In genomic region chr8:90496658-90497163, GRCm38 (mm10) we compare ENCODE assay signal across 8 mouse cellular contexts.
A peak's percentile ranks its signal among the peaks of the same experiment; 100 is the strongest.
DNase-seq lines count a peak whose midpoint lies in the region; ATAC-seq and TF ChIP-seq lines count a peak whose summit lies in the region.

No protein-coding gene starts in this region.

- DNase-seq in left cerebral cortex, adult 2 months (ENCODE audit: extremely low spot score in 1 of 2, low spot score in 2 of 2): peak in 1 of 2 experiments; percentile 41
- no peak for DNase-seq in left cerebral cortex, adult 18-20 months (ENCODE audit: low spot score in 2 of 2)
- DNase-seq in embryo, embryonic 11.5 days (ENCODE audit: low read depth, low spot score): peak; percentile 66
- DNase-seq in right cerebral cortex, postnatal 4 days: peak; percentile 73
- no peak for DNase-seq in cerebellum, adult 8-10 months
- no peak for DNase-seq in urinary bladder, postnatal 36 days (ENCODE audit: low spot score in 2 of 2)

- H3K27ac ChIP-seq in left cerebral cortex, adult 2 months: peak overlapping the region; percentile 7; the same call in 1 of the 2 replicates
- H3K27ac ChIP-seq in heart, embryonic 16.5 days (ENCODE audit: low read length): no peak overlapping the region
- H3K27ac ChIP-seq in limb, embryonic 12.5 days: peak overlapping the region; percentile 67; the same call in 1 of the 2 replicates

- H3K36me3 ChIP-seq in heart, embryonic 16.5 days (ENCODE audit: control insufficient read depth, insufficient read depth): no peaks in the 10 kb centered on the region
- no peaks in the 10 kb centered on the region for H3K36me3 ChIP-seq in limb, embryonic 12.5 days

- no peaks in the 10 kb centered on the region for H3K9me3 ChIP-seq in heart, embryonic 16.5 days (replicated peaks; ENCODE audit: control insufficient read depth, low read length)
- no peaks in the 10 kb centered on the region for H3K9me3 ChIP-seq in limb, embryonic 12.5 days

- 0 out of 2 replicates have a peak overlapping the region, but pooled peaks have one; percentile 9 for H3K4me3 ChIP-seq in left cerebral cortex, adult 2 months
- peak overlapping the region; percentile 36 for H3K4me3 ChIP-seq in heart, embryonic 16.5 days (ENCODE audit: low read length)
- H3K4me3 ChIP-seq in limb, embryonic 12.5 days (replicated peaks): 0 out of 2 replicates have a peak overlapping the region, but pooled peaks have one; percentile 12

- TF ChIP-seq CTCF in left cerebral cortex, adult 2 months (IDR thresholded peaks at IDR 0.05): no peak

- 9% methylated on average over 13 of the region's 13 CpGs for WGBS in heart, embryonic 16.5 days
- WGBS in limb, embryonic 12.5 days: 6% methylated on average over 13 of the region's 13 CpGs

- peak overlapping the region; percentile 63 for H3K4me2 ChIP-seq in heart, embryonic 16.5 days (ENCODE audit: low read depth, low read length)
- H3K4me2 ChIP-seq in limb, embryonic 12.5 days: peak overlapping the region; percentile 53

- no peak; the same call in 1 of the 2 replicates for ATAC-seq in heart, embryonic 16.5 days (replicated peaks; ENCODE audit: extremely low read depth, insufficient read depth, low FRiP score)
- ATAC-seq in limb, embryonic 12.5 days (ENCODE audit: insufficient number of reproducible peaks, insufficient read depth, low FRiP score, low TSS enrichment, low read depth): peak; percentile 71

- intact Hi-C loops in left cerebral cortex, adult 2 months (cut with DNase I): loop anchor here (1.0 to 5.0 kb wide), 2 partner anchors 44 to 150 kb away; no protein-coding TSS in a partner anchor

- peaks cover 6% of the 10 kb centered on the region for H3K4me1 ChIP-seq in heart, embryonic 16.5 days (ENCODE audit: control insufficient read depth, insufficient read depth, low read length)
- peaks cover 26% of the 10 kb centered on the region for H3K4me1 ChIP-seq in limb, embryonic 12.5 days (replicated peaks)

- peak overlapping the region; percentile 65 for H3K9ac ChIP-seq in heart, embryonic 16.5 days (ENCODE audit: low read length)
- peak overlapping the region; percentile 42; the same call in 1 of the 2 replicates for H3K9ac ChIP-seq in limb, embryonic 12.5 days (replicated peaks)

- H3K27me3 ChIP-seq in heart, embryonic 16.5 days (ENCODE audit: control insufficient read depth, insufficient read depth, low read length): no peaks in the 10 kb centered on the region
- H3K27me3 ChIP-seq in limb, embryonic 12.5 days: no peaks in the 10 kb centered on the region

Comparison
In these comparisons a context has a peak if more than half of its experiments do, and no peak if none do; other contexts are left out.
1. DNase-seq: peak in embryo, embryonic 11.5 days (single experiment) and right cerebral cortex, postnatal 4 days (single experiment); none in left cerebral cortex, adult 18-20 months (0 of 2), cerebellum, adult 8-10 months (single experiment) and urinary bladder, postnatal 36 days (0 of 2).
2. Peak in every context shown above with its lines, with median percentiles within 50 percentile points of each other: H3K4me3 ChIP-seq.